Mouse (Mus musculus) C2C12 (cell line): ENCODE measurements around the gene Zc3h12c. TPM values are rescaled to one million over a fixed set of nuclear protein-coding genes. Genes with fewer than 3 reads are reported as not detected.

Source experiments
- H3K27me3 ChIP-seq: one replicate; pipeline ENCODE4 v1.6.1; 2011; ENCODE audit not compliant: control insufficient read depth, insufficient read depth, insufficient read length
- H3K36me3 ChIP-seq: one replicate; pipeline ENCODE4 v1.6.1; 2011; ENCODE audit not compliant: control insufficient read depth, insufficient read depth
- H3K4me3 ChIP-seq: one replicate; pipeline ENCODE4 v1.5.1; 2011; ENCODE audit warnings: mild to moderate bottlenecking, control low read depth; ENCODE audit not compliant: poor library complexity, insufficient read depth, severe bottlenecking
- H3K79me2 ChIP-seq: one replicate; pipeline ENCODE4 v1.6.1; 2011; ENCODE audit not compliant: control insufficient read depth, insufficient read depth
- H3K79me3 ChIP-seq: one replicate; pipeline ENCODE4 v1.6.1; 2011; ENCODE audit warnings: low read depth, control low read depth
- H3ac ChIP-seq: one replicate; pipeline ENCODE3; 2011; ENCODE audit warnings: low read depth; ENCODE audit not compliant: control insufficient read depth, insufficient read length
- CEBPB ChIP-seq: IDR thresholded peaks from one replicate; pipeline ENCODE4 v1.6.1; 2011; ENCODE audit warnings: low read depth, mild to moderate bottlenecking, control low read depth, moderate library complexity
- CTCF ChIP-seq: IDR thresholded peaks from one replicate; pipeline ENCODE4 v1.5.1; 2011; ENCODE audit not compliant: control insufficient read depth, insufficient read depth, insufficient read length
- FOSL1 ChIP-seq: IDR thresholded peaks from one replicate; pipeline ENCODE4 v1.8.0; 2011; ENCODE audit warnings: mild to moderate bottlenecking, low read length; ENCODE audit not compliant: poor library complexity, insufficient read depth, severe bottlenecking
- MAX ChIP-seq: IDR thresholded peaks from one replicate; pipeline ENCODE4 v1.6.1; 2011; ENCODE audit warnings: mild to moderate bottlenecking, control low read depth
- MYOD1 ChIP-seq: IDR thresholded peaks from one replicate; pipeline ENCODE4 v1.6.1; 2011; ENCODE audit warnings: low read depth; ENCODE audit not compliant: control insufficient read depth, insufficient read length
- MYOG ChIP-seq: IDR thresholded peaks from one replicate; pipeline ENCODE4 v1.6.1; 2011; ENCODE audit not compliant: control insufficient read depth, insufficient read length; ENCODE audit errors: extremely low read depth
- USF1 ChIP-seq: IDR thresholded peaks from one replicate; pipeline ENCODE4 v1.6.1; 2011; ENCODE audit warnings: low read depth, mild to moderate bottlenecking, control low read depth, moderate library complexity
- polyA plus RNA-seq: library from polyadenylated mRNA; unstranded; fragments of >200 nt; fragmentation: generic; extraction: Trizol; gene quantifications from one replicate; pipeline ENCODE4 v1.2.1, GENCODE M21; 2012; ENCODE audit warnings: missing spikeins

Zc3h12c gene
- polyA plus RNA-seq, 1 experiment, result 1.2 TPM

DNA sequence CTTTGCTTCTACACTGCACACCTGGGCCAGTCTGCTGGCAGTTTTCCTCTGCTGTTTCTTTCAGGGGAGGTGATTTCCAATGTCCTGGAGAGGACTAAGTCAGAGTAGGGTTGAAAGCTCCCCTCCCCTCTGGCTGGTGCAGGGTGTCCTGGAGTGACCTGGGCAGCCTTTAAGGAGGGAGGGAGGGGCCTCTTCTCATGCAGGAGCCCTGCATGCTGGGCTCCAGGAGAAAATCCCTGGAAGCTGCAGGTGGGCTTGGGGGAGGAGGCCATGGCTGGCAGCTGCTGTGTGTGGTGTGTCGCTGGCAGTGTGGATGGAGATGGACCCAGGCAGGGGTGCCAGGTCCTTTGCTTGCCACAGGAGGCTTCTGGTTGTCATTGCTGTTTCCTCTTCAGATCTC is 71.0 kb downstream of the Zc3h12c start:
- Histone ChIP-seq H3K4me3 (no peak overlapping the region), H3K36me3 (no peaks in the 10 kb centered on the region), H3K79me3 (no peaks in the 10 kb centered on the region), H3K79me2 (no peaks in the 10 kb centered on the region), H3ac (no peak overlapping the region), H3K27me3 (no peaks in the 10 kb centered on the region)
- TF ChIP-seq MYOD1 (no peak), MYOG (no peak)

DNA sequence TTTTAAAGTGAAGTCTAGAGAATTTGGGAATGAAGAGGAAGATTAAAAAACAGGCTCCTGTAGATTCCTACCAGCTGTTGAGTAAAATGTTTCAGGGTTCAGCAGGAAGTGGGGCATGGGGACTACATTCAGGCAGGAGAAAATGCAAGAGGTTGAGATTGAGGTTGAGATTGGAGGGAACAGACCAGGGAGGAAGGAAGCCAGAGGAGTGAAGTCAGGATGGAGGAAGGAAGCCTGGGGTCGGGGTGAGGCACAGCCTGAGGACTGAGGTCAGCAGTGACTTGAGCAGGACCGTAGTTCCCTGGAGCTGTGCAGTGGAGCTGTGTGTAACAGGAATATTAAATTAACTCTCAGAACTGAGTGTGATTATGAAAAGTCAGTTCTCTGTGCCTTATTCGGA is 72.7 kb downstream of the Zc3h12c start:
- no peaks in the 10 kb centered on the region for H3K36me3 ChIP-seq
- H3K4me3 ChIP-seq, result no peak overlapping the region
- no peaks in the 10 kb centered on the region for H3K79me3 ChIP-seq
- H3K79me2 ChIP-seq, result no peaks in the 10 kb centered on the region
- TF ChIP-seq CTCF, result no peak
- no peak for TF ChIP-seq CEBPB
- no peak for TF ChIP-seq USF1
- TF ChIP-seq MYOG, result no peak
- TF ChIP-seq MYOD1, result no peak
- TF ChIP-seq MAX, result no peak
- no peak for TF ChIP-seq FOSL1
- no peaks in the 10 kb centered on the region for H3K27me3 ChIP-seq
- no peak overlapping the region for H3ac ChIP-seq

DNA sequence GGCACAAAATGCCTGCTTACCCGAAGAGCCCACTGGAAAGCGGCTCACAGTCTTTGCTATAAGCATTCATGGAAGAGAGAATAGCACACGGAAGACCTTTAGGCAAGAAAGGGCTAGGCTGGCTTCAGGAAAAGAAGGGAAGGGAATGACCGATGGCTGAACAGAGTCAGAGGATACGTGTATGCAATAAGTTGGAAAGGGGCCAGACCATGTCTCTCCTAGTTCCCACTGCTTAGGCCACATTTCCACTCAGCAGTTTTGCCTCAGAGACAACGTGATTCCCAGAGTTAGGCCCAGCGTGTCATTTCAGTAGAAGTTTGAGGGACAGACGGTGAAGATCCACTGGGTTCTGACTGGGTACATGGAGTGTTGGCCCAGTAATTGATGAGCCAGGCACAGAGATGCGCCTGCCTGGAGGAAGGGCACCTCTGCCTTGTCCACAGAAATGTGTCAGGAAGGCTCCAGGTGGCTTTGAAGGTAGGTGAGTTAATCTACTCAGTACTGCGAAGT is 73.8 kb downstream of the Zc3h12c start:
- Histone ChIP-seq H3ac (no peak overlapping the region), H3K27me3 (no peaks in the 10 kb centered on the region), H3K79me2 (no peaks in the 10 kb centered on the region), H3K36me3 (no peaks in the 10 kb centered on the region), H3K4me3 (no peak overlapping the region), H3K79me3 (no peaks in the 10 kb centered on the region)
- TF ChIP-seq MYOD1 (no peak), MAX (no peak), CEBPB (no peak), CTCF (no peak), FOSL1 (no peak)

DNA sequence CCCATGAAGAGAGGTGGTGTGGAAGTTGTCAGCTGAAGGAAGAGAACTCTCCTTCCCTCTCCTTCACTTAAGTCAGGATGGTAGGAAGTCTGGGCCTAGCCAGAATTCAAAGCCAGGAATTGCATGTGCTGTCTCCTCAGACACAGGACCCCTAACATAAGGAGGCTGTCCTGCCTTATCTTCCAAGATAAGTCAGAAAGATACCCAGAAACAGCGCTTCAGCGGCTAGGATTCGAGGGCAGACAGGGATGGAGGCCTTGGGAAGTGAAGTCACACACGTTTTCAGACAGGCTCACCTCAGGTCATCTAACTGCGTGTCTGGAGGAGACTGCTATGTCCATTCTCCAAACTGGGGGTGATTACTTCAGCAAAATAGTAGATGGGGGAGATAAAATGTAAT is 74.4 kb downstream of the Zc3h12c start:
- no peak overlapping the region for H3ac ChIP-seq
- no peaks in the 10 kb centered on the region for H3K27me3 ChIP-seq
- peaks cover under 1% of the 10 kb centered on the region for H3K36me3 ChIP-seq
- no peak overlapping the region for H3K4me3 ChIP-seq
- H3K79me3 ChIP-seq, result no peaks in the 10 kb centered on the region
- TF ChIP-seq MYOD1, result no peak
- no peak for TF ChIP-seq CEBPB
- no peak for TF ChIP-seq FOSL1
- TF ChIP-seq MYOG, result no peak
- no peak for TF ChIP-seq MAX
- no peak for TF ChIP-seq CTCF
- TF ChIP-seq USF1, result no peak
- H3K79me2 ChIP-seq, result no peaks in the 10 kb centered on the region

DNA sequence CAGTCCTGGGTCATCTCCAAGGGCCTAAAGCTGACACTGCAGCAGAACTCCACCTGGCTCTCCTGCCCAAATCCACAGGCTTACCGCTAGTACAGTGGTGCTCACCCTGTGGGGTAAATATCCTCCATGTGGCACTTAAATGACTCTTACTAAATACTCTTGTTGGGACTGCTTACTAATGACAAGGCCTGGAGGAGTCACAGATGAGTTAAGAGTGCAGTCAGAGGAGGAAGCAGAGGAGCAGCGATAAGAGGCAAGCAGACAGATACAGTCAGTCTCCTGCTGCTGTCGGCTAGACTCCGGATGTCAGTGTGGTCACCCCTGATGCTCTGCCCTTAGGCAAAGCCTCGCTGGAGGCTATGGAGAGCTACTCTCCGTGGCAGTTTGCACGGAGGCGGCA is 75.3 kb downstream of the Zc3h12c start:
- Histone ChIP-seq H3K79me2 (no peaks in the 10 kb centered on the region), H3ac (no peak overlapping the region), H3K27me3 (no peaks in the 10 kb centered on the region), H3K79me3 (no peaks in the 10 kb centered on the region), H3K36me3 (peaks cover 9% of the 10 kb centered on the region), H3K4me3 (no peak overlapping the region)
- TF ChIP-seq USF1 (no peak), CEBPB (no peak)

DNA sequence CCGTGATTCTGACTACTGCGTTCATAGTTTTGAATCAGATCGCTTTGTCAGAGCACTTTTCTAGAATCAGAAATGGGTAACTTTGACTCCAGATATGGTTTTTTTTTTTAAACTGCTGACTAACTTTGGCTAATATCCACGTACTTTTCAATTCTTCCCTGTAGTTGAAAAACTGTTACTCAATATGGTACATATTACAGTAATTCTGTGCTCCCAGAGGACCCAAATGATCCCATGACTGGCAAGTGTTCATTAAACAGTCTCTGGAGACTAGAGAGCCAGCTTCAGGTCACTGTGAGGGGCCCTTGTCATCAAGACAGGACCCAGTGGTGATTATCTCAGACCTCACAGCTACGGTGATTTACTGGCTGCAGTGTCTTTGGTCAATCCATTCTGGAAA is 76.1 kb downstream of the Zc3h12c start:
- TF ChIP-seq MYOG (no peak), CTCF (no peak), MAX (no peak), CEBPB (no peak), MYOD1 (no peak), USF1 (no peak), FOSL1 (no peak)
- H3K79me2 ChIP-seq, result no peaks in the 10 kb centered on the region
- no peaks in the 10 kb centered on the region for H3K27me3 ChIP-seq
- no peak overlapping the region for H3ac ChIP-seq
- H3K79me3 ChIP-seq, result no peaks in the 10 kb centered on the region
- H3K36me3 ChIP-seq, result peaks cover 17% of the 10 kb centered on the region
- no peak overlapping the region for H3K4me3 ChIP-seq
